Mouse (Mus musculus): Measurements from ENCODE around the gene Lamc2. TPM values are rescaled to one million over a fixed set of nuclear protein-coding genes. Genes with fewer than 3 reads are reported as not detected.

Lamc2 gene
- polyA plus RNA-seq, 1 experiment = not detected

GRCm38 (mm10) chr1:153215676-153216075 is 29.4 kb upstream of the Lamc2 start:
- Histone ChIP-seq H3K27ac (ENCODE audit: insufficient read depth, low read depth, low read length) (no peak overlapping the region), H3K4me3 (ENCODE audit: insufficient read depth, low read length) (no peak overlapping the region), H3K4me1 (ENCODE audit: control insufficient read depth, insufficient read depth, low read length) (no peaks in the 10 kb centered on the region)
- TF ChIP-seq CTCF (IDR thresholded peaks at IDR 0.05; ENCODE audit: low read depth, low read length) (no peak), POLR2A (IDR thresholded peaks at IDR 0.05; ENCODE audit: borderline replicate concordance, low read depth, low read length) (no peak)

DNA sequence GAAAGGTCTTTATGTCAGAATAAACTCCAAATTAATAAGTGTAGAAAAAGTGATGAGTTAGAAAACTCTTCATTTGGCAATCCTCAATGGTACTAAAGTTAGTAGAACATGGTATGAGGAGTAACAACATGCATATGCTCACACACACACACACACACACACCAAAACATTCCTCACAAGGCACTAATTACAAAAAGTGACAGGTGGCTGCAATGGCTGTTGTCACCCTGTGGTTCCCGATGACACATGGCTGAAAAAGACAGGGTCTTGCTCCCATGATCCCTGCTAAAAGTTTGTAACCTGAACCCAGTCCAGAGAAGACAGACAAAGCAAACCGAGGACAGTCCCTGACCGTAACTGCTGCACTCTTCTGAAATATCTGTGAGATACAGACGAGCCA is 24.7 kb upstream of the Lamc2 start:
- H3K27ac ChIP-seq (ENCODE audit: insufficient read depth, low read depth, low read length) = no peak overlapping the region
- no peaks in the 10 kb centered on the region for H3K4me1 ChIP-seq (ENCODE audit: control insufficient read depth, insufficient read depth, low read length)
- no peak overlapping the region for H3K4me3 ChIP-seq (ENCODE audit: insufficient read depth, low read length)
- TF ChIP-seq POLR2A (IDR thresholded peaks at IDR 0.05; ENCODE audit: borderline replicate concordance, low read depth, low read length) = no peak
- TF ChIP-seq CTCF (IDR thresholded peaks at IDR 0.05; ENCODE audit: low read depth, low read length) = no peak

DNA sequence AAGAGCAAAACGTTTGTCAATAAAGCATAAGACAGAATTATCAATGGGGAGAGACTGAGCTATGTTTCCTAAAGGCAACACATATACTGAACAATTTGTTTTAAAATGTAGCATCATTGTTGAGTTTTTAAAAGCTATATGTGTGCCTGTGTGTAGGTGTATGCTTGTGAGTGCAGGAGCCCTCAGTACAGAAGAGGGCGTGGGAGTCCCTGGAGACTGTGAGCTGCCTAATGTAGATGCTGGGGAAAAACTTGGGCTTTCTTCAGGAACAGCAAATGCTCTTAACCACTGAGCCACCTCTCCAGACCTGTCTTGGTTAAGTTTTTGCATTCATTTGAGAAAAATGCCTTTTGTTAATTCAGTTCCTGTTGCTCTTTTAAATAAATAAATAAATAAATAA is 24.0 kb upstream of the Lamc2 start:
- TF ChIP-seq POLR2A (IDR thresholded peaks at IDR 0.05; ENCODE audit: borderline replicate concordance, low read depth, low read length) = no peak
- TF ChIP-seq CTCF (IDR thresholded peaks at IDR 0.05; ENCODE audit: low read depth, low read length) = no peak
- Histone ChIP-seq H3K4me3 (ENCODE audit: insufficient read depth, low read length) (no peak overlapping the region), H3K4me1 (ENCODE audit: control insufficient read depth, insufficient read depth, low read length) (no peaks in the 10 kb centered on the region), H3K27ac (ENCODE audit: insufficient read depth, low read depth, low read length) (no peak overlapping the region)

GRCm38 (mm10) chr1:153202195-153202594 is 15.9 kb upstream of the Lamc2 start:
- TF ChIP-seq CTCF (IDR thresholded peaks at IDR 0.05; ENCODE audit: low read depth, low read length) (no peak), POLR2A (IDR thresholded peaks at IDR 0.05; ENCODE audit: borderline replicate concordance, low read depth, low read length) (no peak)
- H3K27ac ChIP-seq (ENCODE audit: insufficient read depth, low read depth, low read length) = no peak overlapping the region
- no peak overlapping the region for H3K4me3 ChIP-seq (ENCODE audit: insufficient read depth, low read length)
- no peaks in the 10 kb centered on the region for H3K4me1 ChIP-seq (ENCODE audit: control insufficient read depth, insufficient read depth, low read length)

GRCm38 (mm10) chr1:153201448-153201847 is 15.2 kb upstream of the Lamc2 start:
- Histone ChIP-seq H3K4me1 (ENCODE audit: control insufficient read depth, insufficient read depth, low read length) (no peaks in the 10 kb centered on the region), H3K27ac (ENCODE audit: insufficient read depth, low read depth, low read length) (no peak overlapping the region), H3K4me3 (ENCODE audit: insufficient read depth, low read length) (no peak overlapping the region)
- TF ChIP-seq CTCF (IDR thresholded peaks at IDR 0.05; ENCODE audit: low read depth, low read length) = no peak
- no peak for TF ChIP-seq POLR2A (IDR thresholded peaks at IDR 0.05; ENCODE audit: borderline replicate concordance, low read depth, low read length)

- Histone ChIP-seq H3K4me1 (ENCODE audit: control insufficient read depth, insufficient read depth, low read length) (no peaks in the 10 kb centered on the region), H3K4me3 (ENCODE audit: insufficient read depth, low read length) (no peak overlapping the region), H3K27ac (ENCODE audit: insufficient read depth, low read depth, low read length) (no peak overlapping the region)
- TF ChIP-seq POLR2A (IDR thresholded peaks at IDR 0.05; ENCODE audit: borderline replicate concordance, low read depth, low read length) (no peak), CTCF (IDR thresholded peaks at IDR 0.05; ENCODE audit: low read depth, low read length) (no peak)
Measured at GRCm38 (mm10) chr1:153197316-153197850, 11.1 kb upstream of the Lamc2 start.

- H3K27ac ChIP-seq (ENCODE audit: insufficient read depth, low read depth, low read length) = no peak overlapping the region
- H3K4me1 ChIP-seq (ENCODE audit: control insufficient read depth, insufficient read depth, low read length) = no peaks in the 10 kb centered on the region
- H3K4me3 ChIP-seq (ENCODE audit: insufficient read depth, low read length) = no peak overlapping the region
- TF ChIP-seq CTCF (IDR thresholded peaks at IDR 0.05; ENCODE audit: low read depth, low read length) (no peak), POLR2A (IDR thresholded peaks at IDR 0.05; ENCODE audit: borderline replicate concordance, low read depth, low read length) (no peak)
Measured at GRCm38 (mm10) chr1:153192945-153193344, 6.7 kb upstream of the Lamc2 start.

GRCm38 (mm10) chr1:153192379-153192778 is 6.1 kb upstream of the Lamc2 start:
- no peak overlapping the region for H3K27ac ChIP-seq (ENCODE audit: insufficient read depth, low read depth, low read length)
- no peaks in the 10 kb centered on the region for H3K4me1 ChIP-seq (ENCODE audit: control insufficient read depth, insufficient read depth, low read length)
- no peak overlapping the region for H3K4me3 ChIP-seq (ENCODE audit: insufficient read depth, low read length)
- TF ChIP-seq POLR2A (IDR thresholded peaks at IDR 0.05; ENCODE audit: borderline replicate concordance, low read depth, low read length) = no peak

DNA sequence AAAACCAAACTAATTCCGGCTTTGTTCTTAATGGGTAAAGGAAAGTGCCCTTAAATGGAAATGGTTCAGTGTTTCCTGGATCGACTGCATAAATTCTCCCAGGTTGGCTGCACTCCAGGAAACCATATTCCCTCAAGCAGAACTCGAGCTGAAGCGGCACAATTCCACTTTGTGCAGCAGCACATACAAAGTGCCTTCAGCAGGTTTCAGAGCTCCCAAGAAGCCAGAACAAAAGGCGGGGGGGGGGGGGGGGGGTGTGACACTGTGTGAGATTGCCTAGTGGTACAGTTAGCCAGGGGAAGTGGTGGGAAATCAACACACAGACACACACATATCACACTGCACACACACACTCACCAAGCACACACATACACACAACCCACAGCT is 5.7 kb upstream of the Lamc2 start:
- TF ChIP-seq POLR2A (IDR thresholded peaks at IDR 0.05; ENCODE audit: borderline replicate concordance, low read depth, low read length) = no peak
- TF ChIP-seq CTCF (IDR thresholded peaks at IDR 0.05; ENCODE audit: low read depth, low read length) = no peak
- no peak overlapping the region for H3K4me3 ChIP-seq (ENCODE audit: insufficient read depth, low read length)
- no peaks in the 10 kb centered on the region for H3K4me1 ChIP-seq (ENCODE audit: control insufficient read depth, insufficient read depth, low read length)
- no peak overlapping the region for H3K27ac ChIP-seq (ENCODE audit: insufficient read depth, low read depth, low read length)

DNA sequence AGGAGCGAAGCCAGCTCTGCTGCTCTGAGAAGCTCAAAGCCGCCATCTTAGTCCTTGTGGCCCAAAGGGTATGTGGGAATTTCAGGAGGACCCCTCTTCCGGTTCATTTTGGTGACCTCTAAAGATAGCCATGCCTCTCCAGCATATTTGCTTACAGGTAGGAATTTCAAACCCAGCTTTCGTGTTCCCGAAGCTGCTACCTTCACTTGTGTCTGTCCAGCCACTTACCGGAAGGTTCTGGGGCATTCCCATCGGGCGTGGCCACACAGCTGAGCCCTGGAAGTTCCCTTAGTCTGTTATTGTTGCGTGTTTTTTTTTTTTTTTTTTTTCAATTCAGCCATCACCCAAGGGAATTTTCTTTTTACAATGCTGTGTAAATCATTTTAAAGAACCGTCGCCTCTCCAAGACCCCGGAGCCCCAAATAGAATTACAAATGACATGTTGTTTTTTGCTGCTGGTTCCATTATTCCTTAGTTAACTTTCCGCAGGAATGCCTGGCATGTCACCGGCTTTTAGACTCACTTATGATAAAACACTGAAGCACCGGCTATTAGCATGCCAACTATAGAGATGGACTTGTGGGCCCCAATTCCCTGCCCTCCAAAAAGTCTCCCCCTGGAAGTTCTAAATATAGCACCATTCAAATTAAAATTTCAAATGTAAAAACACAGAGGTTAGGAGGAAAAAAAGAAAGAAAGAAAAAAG is 5.1 kb upstream of the Lamc2 start:
- TF ChIP-seq CTCF (IDR thresholded peaks at IDR 0.05; ENCODE audit: low read depth, low read length) (no peak), POLR2A (IDR thresholded peaks at IDR 0.05; ENCODE audit: borderline replicate concordance, low read depth, low read length) (no peak)
- H3K27ac ChIP-seq (ENCODE audit: insufficient read depth, low read depth, low read length) = no peak overlapping the region
- no peaks in the 10 kb centered on the region for H3K4me1 ChIP-seq (ENCODE audit: control insufficient read depth, insufficient read depth, low read length)
- no peak overlapping the region for H3K4me3 ChIP-seq (ENCODE audit: insufficient read depth, low read length)
